Mouse (Mus musculus) induced T-regulatory cell, adult 2 months (primary cell): Measurements from ENCODE around the gene Loxl4.

Experiments used
- DNase-seq: peaks from one replicate; pipeline ENCODE4 v3.0.0-alpha.2; 2012; ENCODE audit warnings: low read depth

The Loxl4 gene

GRCm38 (mm10) chr19:42566283-42567019, 46.2 kb downstream of the Loxl4 start:
- DNase-seq = no peak

- no peak for DNase-seq
These were observed 48.8 kb downstream of the Loxl4 start for GRCm38 (mm10) chr19:42563726-42564270.

GRCm38 (mm10) chr19:42562981-42563380, 49.6 kb downstream of the Loxl4 start:
- no peak for DNase-seq

GRCm38 (mm10) chr19:42561991-42562390, 50.6 kb downstream of the Loxl4 start:
- DNase-seq = no peak

DNA sequence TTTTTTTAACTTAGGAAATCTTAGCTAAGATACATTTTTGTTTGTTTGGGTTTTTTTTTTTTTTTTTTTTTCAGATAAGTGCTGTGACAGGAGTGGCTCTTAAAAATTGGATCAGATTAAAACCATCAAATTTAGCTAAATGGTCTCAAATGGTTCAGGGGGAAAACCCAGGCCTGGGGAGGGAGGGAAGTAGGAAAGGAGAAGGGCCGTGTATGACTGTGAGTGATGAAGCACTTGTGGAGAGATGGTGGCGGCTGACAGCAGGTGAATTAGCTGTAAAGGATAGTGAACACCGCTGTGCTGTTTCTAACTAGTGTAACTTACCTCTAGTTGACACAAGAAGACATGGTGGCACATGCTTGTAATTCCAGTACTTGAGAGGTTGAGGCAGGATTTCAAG, 53.9 kb downstream of the Loxl4 start:
- DNase-seq = no peak
